Mouse (Mus musculus) bone marrow macrophage, adult 2 months (primary cell): ENCODE measurements around the gene Slc4a4.

Experiments
- CTCF ChIP-seq: IDR thresholded peaks from 2 replicates; pipeline ENCODE4 v1.5.1; 2012; ENCODE audit warnings: low read depth, mild to moderate bottlenecking, low read length, moderate library complexity
- POLR2A ChIP-seq: IDR thresholded peaks from 2 replicates; pipeline ENCODE4 v1.6.1; 2012; ENCODE audit warnings: mild to moderate bottlenecking, low read depth, low read length, borderline replicate concordance

DNA sequence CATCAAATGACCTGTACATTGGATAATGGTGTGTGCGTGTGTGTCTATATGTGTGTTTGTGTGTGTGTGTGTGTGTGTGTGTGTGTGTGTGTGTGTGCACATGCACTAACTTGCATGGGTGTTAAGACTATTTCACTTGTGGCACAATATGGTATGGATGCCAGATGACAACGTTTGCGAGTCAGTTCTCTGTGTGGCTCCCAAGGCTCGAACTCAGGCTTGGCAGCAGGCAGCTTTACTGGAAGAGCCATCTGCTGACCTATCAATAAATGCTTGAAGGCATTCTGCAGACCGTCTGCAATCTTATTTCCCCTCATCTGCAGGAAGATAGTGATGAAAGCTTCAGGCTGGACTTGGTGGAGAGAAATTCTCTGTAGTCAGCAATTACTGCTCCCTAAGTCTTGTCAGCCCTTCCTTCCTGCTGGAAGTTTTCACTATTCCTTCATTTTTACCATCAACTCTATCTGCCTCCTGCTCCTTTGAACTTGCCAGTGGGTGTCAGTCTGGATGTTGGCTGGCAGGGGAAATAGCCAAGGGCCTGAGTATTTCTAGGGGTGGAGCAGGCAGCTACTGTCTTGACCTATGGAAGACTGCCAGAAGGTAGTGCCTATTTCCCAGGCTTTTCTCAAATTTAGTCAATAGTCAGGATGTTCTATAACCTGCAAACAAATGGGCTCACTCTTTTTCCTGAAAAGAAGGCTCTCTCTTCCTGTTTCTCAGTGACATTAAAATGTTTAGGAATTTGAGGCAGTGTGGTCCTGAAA is 73.9 kb downstream of the Slc4a4 start:
- no peak for TF ChIP-seq POLR2A
- TF ChIP-seq CTCF: no peak
